Mouse (Mus musculus) CD8-positive naive resting alpha-beta T cell, adult 2 months (primary cell): ENCODE results near the gene Lrig3.

Experiments
- DNase-seq, 2 experiments: peaks; one replicate each; pipeline ENCODE4 v3.0.0; 2022; ENCODE audit warnings: low read depth in 2 of 2, low spot score in 2 of 2

Lrig3 gene

DNA sequence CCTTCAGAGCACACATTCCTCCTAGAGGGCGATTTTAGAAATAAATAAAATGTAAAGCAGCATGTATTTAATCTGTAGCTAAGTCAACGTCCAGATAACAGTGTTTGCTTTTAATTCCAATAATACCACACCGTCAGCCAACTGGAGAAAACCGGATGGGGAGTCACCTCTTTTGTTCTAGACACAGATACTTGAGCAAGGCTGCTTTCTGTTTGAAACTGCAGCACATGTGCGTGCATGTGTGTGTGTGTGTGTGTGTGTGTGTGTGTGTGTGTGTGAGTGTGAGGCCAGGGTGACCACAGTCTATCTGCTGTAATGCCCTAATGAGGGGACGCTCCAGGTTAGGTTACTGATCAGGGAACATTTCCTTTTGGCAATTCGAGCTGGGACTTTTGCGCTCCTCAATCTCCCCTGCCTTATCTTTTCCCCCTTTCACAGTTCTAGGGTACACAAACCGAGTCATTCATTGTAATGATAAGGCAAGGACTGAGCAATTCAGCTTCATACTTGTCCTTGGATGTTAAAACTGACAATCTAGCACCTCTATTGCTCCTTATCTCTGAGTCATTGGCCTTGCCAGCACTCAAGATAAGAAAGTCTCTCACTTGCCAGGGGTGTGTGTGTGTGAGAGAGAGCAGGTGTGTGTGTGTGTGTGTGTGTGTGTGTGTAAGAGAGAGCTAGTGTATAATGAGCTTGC lies 4.4 kb upstream of the Lrig3 start:
- DNase-seq: no peak

DNA sequence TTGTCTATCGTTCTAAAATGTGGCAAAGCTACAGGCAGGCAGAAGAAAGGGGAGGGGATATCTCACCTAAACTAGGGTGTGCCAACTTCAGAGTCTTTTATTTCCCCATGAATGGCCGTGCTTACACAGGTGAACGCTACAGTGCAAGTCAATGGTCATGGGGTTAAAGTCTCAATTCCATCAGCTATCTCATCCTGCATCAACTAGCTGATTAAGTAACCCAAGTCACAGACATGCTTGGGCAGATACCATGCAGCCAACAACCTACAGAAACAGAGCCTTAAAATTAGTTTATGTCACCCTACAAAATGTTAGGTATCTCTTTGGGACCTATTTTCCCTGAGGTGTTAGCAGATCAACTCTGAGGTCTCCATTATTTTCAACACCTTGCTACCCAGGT lies 1.3 kb upstream of the Lrig3 start:
- no peak for DNase-seq

DNA sequence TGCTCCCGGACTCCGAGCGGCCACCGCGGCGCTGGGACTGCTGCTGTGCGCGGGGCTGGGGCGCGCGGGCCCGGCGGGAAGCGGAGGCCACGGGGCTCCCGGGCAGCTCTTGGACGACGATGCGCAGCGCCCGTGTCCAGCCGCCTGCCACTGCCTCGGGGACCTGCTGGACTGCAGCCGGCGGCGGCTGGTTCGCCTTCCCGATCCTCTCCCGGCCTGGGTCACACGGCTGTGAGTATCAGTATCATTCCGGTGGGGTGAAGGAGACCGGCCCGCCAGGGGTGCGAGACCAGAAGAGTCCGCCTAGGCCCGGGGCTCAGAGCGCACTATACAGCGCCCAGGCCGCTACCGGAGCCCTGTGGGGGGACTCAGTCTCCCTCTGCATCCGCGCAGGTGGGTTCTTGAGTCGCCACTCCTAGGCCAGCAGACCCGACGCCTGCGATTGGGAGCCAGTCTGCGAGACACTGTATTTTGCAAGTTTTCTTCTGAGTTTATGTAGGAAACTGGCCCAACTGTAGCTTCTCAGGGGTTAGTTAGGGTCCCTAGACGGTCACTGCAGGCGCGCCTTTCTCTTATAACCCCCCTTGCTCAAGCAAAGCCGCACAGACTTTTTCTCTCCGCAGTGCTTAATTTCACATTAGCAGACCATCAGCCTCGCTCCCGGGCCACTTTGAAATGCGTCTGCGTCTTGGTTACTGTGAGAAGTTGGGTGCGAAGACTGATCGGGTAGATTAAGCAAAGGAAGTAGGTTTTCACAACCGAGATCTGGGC lies 698 bp downstream of the Lrig3 start:
- DNase-seq: no peak

DNA sequence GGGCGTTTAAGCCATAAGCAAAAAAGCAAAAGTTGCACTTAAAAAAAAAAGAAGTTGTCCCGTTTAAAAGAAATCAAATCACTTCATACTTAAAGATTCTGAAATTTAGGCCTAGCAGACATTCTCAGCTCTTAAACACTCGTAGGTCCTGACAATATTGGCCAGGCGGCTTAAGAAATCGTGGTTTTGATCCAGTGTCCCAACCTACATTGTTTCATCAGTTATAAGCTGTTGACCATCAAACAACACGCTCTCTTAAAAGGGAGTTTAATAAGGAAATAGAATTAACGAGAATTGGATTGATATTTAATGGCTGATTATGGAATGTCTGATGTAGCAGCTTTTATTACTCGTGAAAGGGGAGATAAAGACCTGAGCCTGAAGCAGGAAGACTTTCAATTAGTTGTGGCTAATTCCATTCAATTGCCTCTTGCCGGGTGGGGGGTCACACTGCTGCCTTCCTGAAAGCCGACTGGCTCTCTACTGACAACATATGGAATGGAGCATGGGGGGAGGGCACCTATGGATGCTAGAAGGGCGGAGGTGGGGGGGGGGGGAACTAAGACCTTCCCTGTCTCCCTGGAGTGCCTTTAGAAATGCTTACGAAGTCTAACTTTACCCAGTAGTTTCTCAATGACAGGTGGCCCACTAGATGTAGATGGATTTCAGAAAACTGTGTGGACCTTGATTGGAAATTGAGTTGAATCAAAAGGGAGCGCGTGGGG lies 1.6 kb downstream of the Lrig3 start:
- no peak for DNase-seq

DNA sequence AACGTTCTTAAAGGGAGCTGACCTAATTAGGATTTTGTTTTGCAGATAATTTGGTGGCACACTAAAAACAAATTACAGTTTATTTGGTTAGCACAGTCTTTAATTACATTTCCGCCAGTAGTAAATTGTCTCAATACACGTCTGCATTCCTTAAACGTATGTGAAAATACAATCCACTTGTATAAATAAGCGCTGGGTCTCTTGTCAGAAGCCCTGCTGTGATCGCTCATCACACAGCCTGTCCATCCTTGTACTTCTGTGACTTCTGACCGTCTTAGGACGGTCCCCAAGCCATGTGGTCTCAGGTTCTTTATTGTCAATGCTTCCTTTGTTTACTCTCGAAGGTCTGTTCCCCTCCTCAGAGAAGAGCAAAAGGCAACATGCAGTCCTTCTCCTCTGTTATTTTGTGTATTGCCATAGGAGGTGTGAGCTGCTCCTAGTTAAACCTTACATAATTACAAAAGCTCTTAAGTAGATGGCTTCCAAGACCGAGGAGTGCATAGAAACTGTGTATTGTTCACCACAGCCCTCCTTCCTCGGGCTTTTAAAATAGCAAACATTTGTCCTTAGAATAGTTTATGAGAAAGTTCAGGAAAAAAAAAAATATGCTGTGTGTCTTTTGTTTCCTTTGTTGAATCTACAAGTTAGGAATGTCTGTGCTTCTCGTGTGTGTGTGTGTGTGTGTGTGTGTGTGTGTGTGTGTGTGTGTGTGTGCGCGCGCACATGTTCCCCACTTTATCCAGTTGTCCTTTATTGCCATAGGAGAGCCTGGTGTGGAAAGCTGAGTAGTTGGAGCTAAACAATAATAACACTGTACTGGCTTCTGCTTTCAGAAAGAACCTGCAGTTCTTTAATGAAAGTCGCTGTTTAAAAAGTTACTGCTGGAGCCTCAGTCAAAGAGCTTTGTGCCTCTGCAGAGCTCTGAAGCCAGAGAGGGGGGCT lies 2.5 kb downstream of the Lrig3 start:
- DNase-seq: no peak

DNA sequence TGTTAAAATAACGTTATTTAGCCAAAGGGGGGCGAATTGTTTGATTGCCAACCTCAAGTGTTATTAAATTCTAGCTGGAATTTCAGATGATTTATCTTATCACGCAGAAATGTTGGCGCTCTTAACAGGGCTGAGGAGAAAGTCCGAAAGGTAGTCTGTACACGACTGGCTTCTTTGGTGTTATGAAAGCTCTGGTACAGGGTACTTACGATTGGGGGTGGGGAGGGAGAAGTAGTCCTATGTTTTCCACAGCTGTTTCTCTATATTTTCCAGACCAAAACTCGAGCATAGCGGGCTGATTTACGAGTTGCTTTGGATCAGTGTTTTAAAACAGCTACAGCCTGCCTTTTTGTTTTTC lies 3.1 kb downstream of the Lrig3 start:
- no peak for DNase-seq

DNA sequence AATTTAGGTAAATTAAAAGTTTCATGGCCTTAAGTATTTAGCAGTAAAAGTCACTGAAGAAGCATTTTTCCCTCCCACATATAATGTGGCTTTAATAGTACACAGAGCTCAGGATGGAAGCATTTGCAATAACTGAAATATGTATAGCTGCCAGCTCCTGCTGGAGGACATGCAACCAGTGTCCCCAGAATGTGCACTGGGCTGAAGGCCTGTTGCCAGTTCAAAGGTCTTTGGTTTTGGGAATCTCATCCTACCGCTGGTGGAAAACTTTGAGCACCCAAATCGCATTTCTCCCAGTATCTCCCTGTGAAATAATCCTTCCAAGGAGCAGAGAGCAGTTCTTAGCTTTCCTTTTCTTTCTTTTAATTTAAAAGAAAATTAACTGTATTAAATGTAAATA lies 4.1 kb downstream of the Lrig3 start:
- DNase-seq: no peak

DNA sequence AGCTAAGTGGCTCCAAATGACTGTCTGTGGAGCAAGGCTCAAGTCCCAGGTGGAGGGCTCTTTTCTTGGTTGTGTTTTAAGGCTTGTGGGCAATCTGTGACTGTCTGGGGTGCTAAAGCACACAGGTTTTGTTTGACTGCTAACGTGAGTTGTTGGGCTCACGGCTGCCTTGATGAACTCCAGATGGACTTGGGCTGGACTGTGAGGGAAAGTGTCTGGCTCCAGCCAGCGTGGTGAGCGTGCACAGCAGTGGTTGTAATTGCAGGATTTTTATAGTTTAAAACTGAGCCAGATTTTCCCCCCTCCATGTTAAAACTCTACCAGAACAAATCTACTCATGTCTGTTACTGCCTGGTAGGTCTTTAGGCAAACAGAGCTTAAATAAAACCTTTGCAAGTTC lies 4.5 kb downstream of the Lrig3 start:
- DNase-seq: no peak

DNA sequence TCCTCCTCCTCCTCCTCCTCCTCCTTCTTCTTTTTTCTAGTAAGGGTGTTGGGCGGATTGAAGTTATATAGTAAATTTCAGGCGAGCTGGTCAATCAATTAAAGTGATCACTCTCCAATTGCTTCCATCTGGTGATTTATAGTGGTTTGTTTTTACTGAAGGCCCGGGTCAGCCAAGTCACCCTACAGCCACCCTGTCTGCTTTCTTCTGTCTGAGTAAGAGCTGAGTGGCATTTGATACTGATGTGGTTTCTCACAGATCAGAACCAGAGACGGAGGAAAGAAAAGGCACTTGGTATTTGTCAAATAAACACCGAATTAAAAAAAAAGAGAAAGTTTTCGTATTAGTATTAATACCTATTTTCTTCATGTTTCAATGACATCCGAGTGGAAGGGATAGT lies 7.8 kb downstream of the Lrig3 start:
- no peak for DNase-seq

DNA sequence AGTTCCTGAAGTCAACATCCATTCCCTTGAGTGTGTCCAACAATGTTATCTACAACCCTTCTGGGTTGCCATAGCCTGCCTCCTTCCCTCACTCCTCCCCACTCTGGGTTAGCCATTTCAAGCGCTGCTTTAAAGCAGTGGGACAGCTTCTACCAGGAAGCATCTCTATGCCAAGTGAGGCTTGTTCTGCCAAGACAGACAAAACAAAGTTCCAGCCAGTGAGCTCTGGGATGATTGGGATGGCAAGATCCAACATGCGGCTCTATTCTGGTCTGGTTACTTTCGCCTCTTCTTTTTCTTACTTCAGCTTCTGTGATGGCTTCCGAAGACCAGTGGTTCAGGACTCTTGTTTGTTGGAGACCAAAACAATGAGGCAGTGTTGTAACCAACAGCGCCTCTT lies 16.0 kb downstream of the Lrig3 start:
- DNase-seq: no peak

DNA sequence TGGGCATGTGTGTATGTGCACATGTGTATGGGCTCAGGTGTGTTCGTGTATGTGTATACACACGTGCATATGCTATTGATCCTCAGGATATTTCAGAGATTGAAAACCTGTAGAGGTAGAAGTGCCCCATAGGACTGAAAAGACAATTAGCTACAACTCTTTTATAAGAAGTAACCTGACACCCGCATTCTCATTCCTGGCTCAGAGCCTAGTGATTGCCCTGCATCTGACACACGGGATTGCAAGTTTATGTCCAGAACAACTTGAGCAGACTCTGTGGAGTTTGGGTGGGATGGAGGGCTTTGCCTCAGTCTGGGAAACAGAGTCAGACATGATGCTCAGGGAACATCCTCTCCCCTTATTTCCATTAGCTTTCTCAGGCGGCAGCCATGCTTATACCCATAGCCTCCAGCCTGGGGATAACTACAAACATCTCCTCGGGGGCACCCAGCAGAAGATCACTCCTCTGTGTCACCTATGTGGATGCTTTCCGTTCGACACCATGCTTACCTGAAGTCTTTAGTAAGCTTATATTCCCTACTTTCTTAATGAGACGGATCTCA lies 18.6 kb downstream of the Lrig3 start:
- DNase-seq: no peak

DNA sequence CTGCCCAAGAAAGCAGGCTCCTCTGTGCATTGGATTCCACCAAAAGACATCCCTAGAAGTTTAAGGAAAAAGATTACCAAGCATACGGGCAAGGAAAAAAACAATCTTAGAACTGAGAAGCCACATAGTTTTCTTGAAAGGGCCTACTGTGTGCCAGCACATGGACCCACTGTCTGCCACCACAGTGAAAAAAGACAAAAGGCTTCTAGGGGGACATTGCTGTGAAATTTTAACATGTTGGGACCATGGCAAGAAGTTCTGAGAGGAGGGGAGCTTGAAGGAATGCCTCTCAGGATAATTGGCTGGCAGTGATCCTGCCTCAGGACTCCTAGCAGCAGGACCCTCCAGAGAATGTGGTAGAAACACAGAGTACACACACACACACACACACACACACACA lies 19.8 kb downstream of the Lrig3 start:
- DNase-seq: no peak

DNA sequence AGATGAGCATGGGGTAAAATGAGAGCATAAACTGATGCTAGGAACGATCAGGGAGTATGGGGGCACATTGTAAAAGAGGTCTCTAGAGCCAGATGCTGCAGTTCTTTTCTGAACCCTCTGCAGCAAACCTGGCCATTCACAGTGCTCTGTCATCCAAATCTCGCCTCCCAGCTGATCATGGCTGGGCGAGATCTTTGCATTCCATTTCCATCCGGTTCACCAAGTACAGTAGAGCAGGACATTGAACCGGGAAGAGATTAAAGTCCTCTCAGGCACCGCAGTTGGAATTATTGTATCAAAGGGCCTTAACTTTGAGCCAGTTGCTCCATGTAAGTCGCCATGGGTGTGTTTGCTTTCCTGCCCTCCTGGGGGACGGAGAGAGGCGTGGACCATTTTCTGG lies 20.5 kb downstream of the Lrig3 start:
- no peak for DNase-seq

DNA sequence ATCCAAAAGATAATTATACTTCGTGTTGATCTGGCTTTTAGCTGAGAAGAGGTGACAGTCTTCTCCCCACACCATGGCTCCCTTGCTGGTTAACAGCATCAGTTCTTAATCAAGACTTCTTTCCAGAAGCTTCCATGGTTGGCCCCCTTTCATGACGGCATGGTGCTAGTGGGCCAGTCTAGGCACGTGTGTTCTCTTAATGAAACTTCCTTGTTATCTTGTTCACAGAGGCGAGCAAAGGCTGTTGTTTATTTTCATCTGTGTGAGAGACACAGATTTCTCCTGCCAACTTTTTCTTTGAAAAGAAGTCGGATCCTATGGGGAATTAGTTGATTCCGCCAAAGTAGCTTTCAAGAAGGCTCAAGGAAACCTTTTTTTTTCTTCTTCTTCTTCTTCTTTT lies 21.3 kb downstream of the Lrig3 start:
- DNase-seq: no peak

DNA sequence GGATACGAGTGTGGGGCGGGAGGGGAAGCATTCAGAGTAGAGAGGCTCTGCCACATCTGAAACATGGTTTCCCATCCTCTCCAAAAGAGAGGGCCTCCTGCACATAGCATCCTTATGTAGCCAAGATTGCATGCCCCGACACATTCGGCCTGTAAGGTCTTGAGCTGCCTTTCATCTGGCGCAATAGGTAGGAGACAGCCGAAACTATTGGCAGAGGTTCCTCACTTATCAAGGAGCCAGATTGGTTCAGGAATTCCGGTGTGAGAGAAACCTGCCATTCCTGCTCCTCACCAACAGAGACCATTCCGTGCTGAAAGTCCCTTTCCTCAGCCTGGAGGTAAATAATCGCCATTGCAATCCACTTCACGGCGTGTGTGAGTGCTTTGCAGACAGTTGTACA lies 22.1 kb downstream of the Lrig3 start:
- DNase-seq: no peak

DNA sequence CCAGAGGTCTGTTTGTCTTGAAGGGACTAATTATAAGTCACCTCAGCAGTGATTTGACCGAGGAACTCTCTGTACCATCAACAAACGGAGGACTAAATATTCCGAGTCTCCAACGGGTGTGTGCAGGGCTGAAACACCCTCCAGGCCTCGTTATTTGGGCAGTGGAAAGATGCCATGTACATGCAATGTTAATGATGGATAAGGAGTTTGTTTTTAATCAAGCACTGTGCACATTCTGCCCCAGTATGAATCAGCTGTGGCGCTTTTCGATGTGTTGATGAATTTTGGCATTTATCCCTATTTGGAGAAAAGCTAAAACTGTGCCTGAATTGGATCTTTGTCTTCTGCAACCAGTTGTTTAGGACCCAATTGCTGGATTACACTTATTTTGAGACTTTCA lies 23.9 kb downstream of the Lrig3 start:
- DNase-seq: no peak

DNA sequence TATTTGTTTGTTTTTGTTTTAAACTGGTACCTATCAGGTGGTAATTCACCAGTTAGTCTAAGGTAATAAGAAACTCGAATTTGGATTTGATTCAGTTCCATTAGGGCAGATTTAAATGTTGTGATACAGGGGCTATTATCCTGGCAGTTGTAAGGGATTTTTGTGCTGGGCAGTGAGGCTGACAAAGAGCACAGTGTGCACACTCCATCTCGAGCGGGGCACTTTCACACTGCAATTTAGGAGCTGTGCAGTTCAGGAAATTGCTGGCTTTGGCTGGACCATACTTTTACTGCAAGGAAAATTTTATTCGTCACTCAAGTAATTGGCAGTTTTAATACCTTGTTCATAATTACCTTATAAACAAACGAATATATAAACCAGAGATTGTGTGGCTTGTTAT lies 24.4 kb downstream of the Lrig3 start:
- no peak for DNase-seq

DNA sequence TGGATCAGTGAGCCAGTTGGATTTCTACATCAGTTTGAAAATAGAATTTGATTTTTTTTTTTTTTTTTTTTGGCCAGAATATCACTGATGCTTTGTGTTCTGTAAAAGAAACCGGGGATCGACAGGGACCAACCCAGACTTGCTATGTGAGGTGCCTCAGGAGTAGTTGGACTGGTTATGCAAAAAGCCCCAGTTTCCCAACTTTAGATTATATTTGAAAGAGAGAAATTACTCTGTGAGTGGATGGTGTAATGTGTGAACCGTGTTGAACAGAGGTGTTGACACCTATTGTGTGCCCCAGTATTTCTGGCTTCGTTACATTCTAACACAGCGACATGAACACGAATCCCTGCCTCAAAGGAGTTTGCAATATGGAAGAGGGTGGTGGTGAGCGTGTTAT lies 25.9 kb downstream of the Lrig3 start:
- no peak for DNase-seq

DNA sequence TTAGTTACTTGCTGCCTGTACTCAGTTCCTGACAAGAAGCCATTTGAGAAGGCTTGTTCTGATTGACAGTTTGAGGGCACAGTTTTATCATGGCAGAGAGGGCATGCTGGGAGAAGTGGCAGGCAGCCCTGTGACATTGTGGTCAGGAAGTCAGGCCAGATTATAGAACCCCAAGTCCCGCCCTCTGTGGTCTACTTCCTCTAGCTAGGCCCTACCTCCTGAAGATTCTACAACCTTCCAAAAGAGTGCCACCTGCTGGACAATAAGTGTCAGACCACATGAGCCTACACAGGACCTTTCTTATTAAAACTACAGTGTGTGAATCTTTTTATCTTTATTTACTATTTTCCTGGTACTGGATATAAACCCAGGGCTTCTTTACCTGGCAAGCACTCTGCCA lies 28.9 kb downstream of the Lrig3 start:
- no peak for DNase-seq

DNA sequence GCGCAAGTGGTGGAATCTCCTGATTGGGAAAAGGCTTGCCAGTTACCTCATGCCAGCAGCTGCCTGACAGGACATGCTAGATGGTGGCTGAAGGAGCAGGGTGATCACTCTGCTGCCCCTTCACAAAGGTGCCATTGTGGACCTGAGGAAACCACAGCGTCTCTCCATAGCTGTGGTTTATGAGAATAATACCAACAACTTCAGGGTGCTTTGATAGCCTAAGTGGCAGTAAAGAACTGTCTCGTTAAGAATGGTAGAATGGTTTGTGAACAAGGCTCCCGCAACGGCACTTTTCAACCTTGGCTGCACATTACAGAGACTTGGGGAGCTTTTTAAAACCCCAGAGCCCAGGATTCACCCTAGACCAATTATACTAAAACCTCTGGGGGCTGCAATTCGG lies 29.7 kb downstream of the Lrig3 start:
- no peak for DNase-seq

DNA sequence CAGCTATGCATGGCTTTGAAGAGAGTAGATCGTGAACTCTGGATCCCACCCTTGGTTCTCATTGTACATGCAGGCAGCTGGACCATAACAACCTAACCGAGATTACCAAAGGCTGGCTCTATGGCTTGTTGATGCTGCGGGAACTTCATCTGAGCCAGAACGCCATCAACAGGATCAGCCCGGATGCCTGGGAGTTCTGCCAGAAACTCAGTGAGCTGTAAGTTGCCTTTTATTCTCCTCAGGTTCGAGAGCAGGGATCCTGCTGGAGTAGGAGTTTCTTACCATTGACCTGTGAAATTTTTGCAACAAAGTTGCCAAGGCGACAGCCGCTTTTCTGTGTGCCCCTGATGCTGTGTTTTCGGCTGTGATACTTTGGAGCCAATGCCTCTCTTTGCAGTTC lies 31.0 kb downstream of the Lrig3 start:
- no peak for DNase-seq
